Mouse (Mus musculus) left cerebral cortex, postnatal 10 days (tissue): ENCODE measurements around the gene Cebpe. TPM values are rescaled to one million over a fixed set of nuclear protein-coding genes. Genes with fewer than 3 reads are reported as not detected.

Experiments
- DNase-seq, 2 experiments: peaks; one replicate each; pipeline ENCODE4 v3.0.0; 2021 to 2022; ENCODE audit warnings: low spot score in 2 of 2, mixed read lengths in 1 of 2; ENCODE audit errors: extremely low spot score in 1 of 2
- intact Hi-C: fragments of 180-260 bp; cut with DNase I; formaldehyde crosslinking; loops from one replicate; pipeline ENCODE4 v1.15.1; 2025
- total RNA-seq, 2 experiments: library from RNA; stranded (reverse); gene quantifications; 2 replicates each; pipeline ENCODE4 v1.2.3; 2021

Gene Cebpe
- total RNA-seq, result not detected

- no peak for DNase-seq
- intact Hi-C loops, result loop anchor here (5.0 kb wide), 1 partner anchor 105 kb away; no protein-coding TSS in a partner anchor
Measured at GRCm38 (mm10) chr14:54712074-54712473, at the start of gene Cebpe. Gene Cebpe, minus strand, starts transcription at chr14:54712174.

- DNase-seq, result no peak
- intact Hi-C loops, result no loop called here
Measured at GRCm38 (mm10) chr14:54756382-54756781, 44.4 kb upstream of the Cebpe start.

- intact Hi-C loops, result no loop called here
- peak in 1 of 2 experiments; percentile 68 for DNase-seq
Measured at GRCm38 (mm10) chr14:54754602-54755018, 42.6 kb upstream of the Cebpe start.

- intact Hi-C loops, result no loop called here
- no peak for DNase-seq
Measured at GRCm38 (mm10) chr14:54753986-54754601, 42.1 kb upstream of the Cebpe start.

GRCm38 (mm10) chr14:54752938-54753337, 41.0 kb upstream of the Cebpe start:
- intact Hi-C loops, result no loop called here
- DNase-seq, result no peak

- intact Hi-C loops, result no loop called here
Measured at GRCm38 (mm10) chr14:54751768-54752167, 39.8 kb upstream of the Cebpe start.

GRCm38 (mm10) chr14:54749238-54749637, 37.3 kb upstream of the Cebpe start:
- intact Hi-C loops, result no loop called here
- peak in 1 of 2 experiments; percentile 50 for DNase-seq

More at GRCm38 (mm10) chr14:54751768-54752167, 39.8 kb upstream of the Cebpe start:
- DNase-seq, result no peak

GRCm38 (mm10) chr14:54747942-54748917, 36.3 kb upstream of the Cebpe start:
- intact Hi-C loops, result no loop called here
- no peak for DNase-seq

- intact Hi-C loops, result no loop called here
- no peak for DNase-seq
Measured at GRCm38 (mm10) chr14:54746038-54746437, 34.1 kb upstream of the Cebpe start.

GRCm38 (mm10) chr14:54744473-54744872, 32.5 kb upstream of the Cebpe start:
- intact Hi-C loops, result no loop called here
- no peak for DNase-seq

- intact Hi-C loops, result no loop called here
- DNase-seq, result no peak
Measured at GRCm38 (mm10) chr14:54742375-54742774, 30.4 kb upstream of the Cebpe start.

GRCm38 (mm10) chr14:54741721-54742120, 29.7 kb upstream of the Cebpe start:
- intact Hi-C loops, result no loop called here
- no peak for DNase-seq

- no peak for DNase-seq
- intact Hi-C loops, result loop anchor here (5.0 kb wide), 1 partner anchor 45 kb away; the partner anchor contains the start of gene Slc7a8
Measured at GRCm38 (mm10) chr14:54737634-54738033, 25.7 kb upstream of the Cebpe start.

GRCm38 (mm10) chr14:54736555-54737552, 24.9 kb upstream of the Cebpe start:
- intact Hi-C loops, result loop anchor here (5.0 kb wide), 1 partner anchor 45 kb away; the partner anchor contains the start of gene Slc7a8
- DNase-seq, result peak; percentile 52 to 71

GRCm38 (mm10) chr14:54735221-54735620, 23.2 kb upstream of the Cebpe start:
- no peak for DNase-seq
- intact Hi-C loops, result loop anchor here (5.0 kb wide), 1 partner anchor 47 kb away; the partner anchor contains the start of gene Slc7a8

GRCm38 (mm10) chr14:54734004-54734403, 22.0 kb upstream of the Cebpe start:
- no peak for DNase-seq
- intact Hi-C loops, result no loop called here

- intact Hi-C loops, result no loop called here
- DNase-seq, result no peak
Measured at GRCm38 (mm10) chr14:54732206-54732605, 20.2 kb upstream of the Cebpe start.

- intact Hi-C loops, result no loop called here
- peak in 1 of 2 experiments; percentile 36 for DNase-seq
Measured at GRCm38 (mm10) chr14:54730305-54730704, 18.3 kb upstream of the Cebpe start.
